Mouse (Mus musculus) layer of hippocampus, adult 9-11 months (tissue): ENCODE data around the gene Khdc1c.
A peak's percentile ranks its signal among the peaks of the same experiment; 100 is the strongest.
"Not testable (repeated sequence)": the region's sequence is repeated elsewhere in the genome, so short reads cannot be mapped to it uniquely, and the experiment has no call there.

Experiments used
- DNase-seq: peaks from one replicate; pipeline ENCODE4 v3.0.0; 2022

Gene Khdc1c

GRCm38 (mm10) chr1:21368031-21368430, at the start of gene Khdc1c:
Gene Khdc1c (plus strand): TSS chr1:21368331.
- DNase-seq, result not testable (repeated sequence)

- not testable (repeated sequence) for DNase-seq
Measured at GRCm38 (mm10) chr1:21320271-21320670, 47.9 kb upstream of the Khdc1c start.

GRCm38 (mm10) chr1:21321656-21322055, 46.5 kb upstream of the Khdc1c start:
- no peak for DNase-seq

GRCm38 (mm10) chr1:21323996-21324574, 44.0 kb upstream of the Khdc1c start:
- DNase-seq, result no peak

- no peak for DNase-seq
Measured at GRCm38 (mm10) chr1:21324633-21325032, 43.5 kb upstream of the Khdc1c start.

GRCm38 (mm10) chr1:21326733-21327132, 41.4 kb upstream of the Khdc1c start:
- no peak for DNase-seq

GRCm38 (mm10) chr1:21331161-21331560, 37.0 kb upstream of the Khdc1c start:
- DNase-seq, result not testable (repeated sequence)

- no peak for DNase-seq
Measured at GRCm38 (mm10) chr1:21333222-21333973, 34.7 kb upstream of the Khdc1c start.

- DNase-seq, result no peak
Measured at GRCm38 (mm10) chr1:21335836-21336235, 32.3 kb upstream of the Khdc1c start.

- no peak for DNase-seq
Measured at GRCm38 (mm10) chr1:21340745-21341144, 27.4 kb upstream of the Khdc1c start.

- peak; percentile 9 for DNase-seq
Measured at GRCm38 (mm10) chr1:21344253-21344652, 23.9 kb upstream of the Khdc1c start.

GRCm38 (mm10) chr1:21344752-21345151, 23.4 kb upstream of the Khdc1c start:
- DNase-seq, result not testable (repeated sequence)

- no peak for DNase-seq
Measured at GRCm38 (mm10) chr1:21349341-21349740, 18.8 kb upstream of the Khdc1c start, which contains the start of gene Khdc1a. Gene Khdc1a (plus strand): TSS chr1:21349641.

- no peak for DNase-seq
Measured at GRCm38 (mm10) chr1:21383256-21383655, 15.1 kb downstream of the Khdc1c start, which contains the start of gene Khdc1b. Gene Khdc1b (plus strand): TSS chr1:21383556.

- no peak for DNase-seq
Measured at GRCm38 (mm10) chr1:21391138-21391671, 23.1 kb downstream of the Khdc1c start.

- no peak for DNase-seq
Measured at GRCm38 (mm10) chr1:21402804-21403203, 34.7 kb downstream of the Khdc1c start.

GRCm38 (mm10) chr1:21407266-21407665, 39.1 kb downstream of the Khdc1c start:
- DNase-seq, result no peak

GRCm38 (mm10) chr1:21411331-21412196, 43.4 kb downstream of the Khdc1c start:
- peak; percentile 69 for DNase-seq

- no peak for DNase-seq
Measured at GRCm38 (mm10) chr1:21412197-21412555, 44.0 kb downstream of the Khdc1c start.

- peak; percentile 10 for DNase-seq
Measured at GRCm38 (mm10) chr1:21419370-21419769, 51.2 kb downstream of the Khdc1c start.
